Mouse (Mus musculus) olfactory bulb, adult 2 months (tissue): ENCODE results near the gene Dnajc1. TPM values are rescaled to one million over a fixed set of nuclear protein-coding genes. Genes with fewer than 3 reads are reported as not detected.

Experiments used
- H3K27ac ChIP-seq: fragments of 200-500 bp; 2 replicates; pipeline ENCODE4 v1.5.1; 2012; ENCODE audit warnings: low read depth, low read length; ENCODE audit not compliant: insufficient read depth
- H3K4me1 ChIP-seq: fragments of 200-500 bp; 2 replicates; pipeline ENCODE4 v1.6.1; 2012; ENCODE audit warnings: low read length; ENCODE audit not compliant: control insufficient read depth, insufficient read depth
- H3K4me3 ChIP-seq: fragments of 200-500 bp; 2 replicates; pipeline ENCODE4 v1.5.1; 2012; ENCODE audit warnings: mild to moderate bottlenecking, low read depth, low read length, moderate library complexity; ENCODE audit not compliant: insufficient read depth
- CTCF ChIP-seq: fragments of 200-500 bp; IDR thresholded peaks from 2 replicates; pipeline ENCODE4 v1.5.1; 2012; ENCODE audit warnings: low read depth, mild to moderate bottlenecking, low read length, moderate library complexity; ENCODE audit not compliant: insufficient read depth
- POLR2A ChIP-seq: fragments of 200-500 bp; IDR thresholded peaks from 2 replicates; pipeline ENCODE4 v1.6.1; 2012; ENCODE audit warnings: mild to moderate bottlenecking, low read depth, low read length, moderate library complexity; ENCODE audit not compliant: insufficient read depth
- WGBS: fragments of 180-500 bp; shearing (Covaris S2); methylation state at CpG from one replicate; pipeline ENCODE4 v1.1.7; 2018; 5-methylcytosine and 5-hydroxymethylcytosine counted together
- polyA plus RNA-seq: library from polyadenylated mRNA; stranded (reverse); fragments of >200 nt; gene quantifications from 2 replicates; pipeline ENCODE4 v1.2.4, GENCODE M21; 2012; ENCODE audit warnings: low replicate concordance; ENCODE audit not compliant: missing spikeins, insufficient read depth, insufficient read length

The Dnajc1 gene
- not detected in 2 replicates for polyA plus RNA-seq

DNA sequence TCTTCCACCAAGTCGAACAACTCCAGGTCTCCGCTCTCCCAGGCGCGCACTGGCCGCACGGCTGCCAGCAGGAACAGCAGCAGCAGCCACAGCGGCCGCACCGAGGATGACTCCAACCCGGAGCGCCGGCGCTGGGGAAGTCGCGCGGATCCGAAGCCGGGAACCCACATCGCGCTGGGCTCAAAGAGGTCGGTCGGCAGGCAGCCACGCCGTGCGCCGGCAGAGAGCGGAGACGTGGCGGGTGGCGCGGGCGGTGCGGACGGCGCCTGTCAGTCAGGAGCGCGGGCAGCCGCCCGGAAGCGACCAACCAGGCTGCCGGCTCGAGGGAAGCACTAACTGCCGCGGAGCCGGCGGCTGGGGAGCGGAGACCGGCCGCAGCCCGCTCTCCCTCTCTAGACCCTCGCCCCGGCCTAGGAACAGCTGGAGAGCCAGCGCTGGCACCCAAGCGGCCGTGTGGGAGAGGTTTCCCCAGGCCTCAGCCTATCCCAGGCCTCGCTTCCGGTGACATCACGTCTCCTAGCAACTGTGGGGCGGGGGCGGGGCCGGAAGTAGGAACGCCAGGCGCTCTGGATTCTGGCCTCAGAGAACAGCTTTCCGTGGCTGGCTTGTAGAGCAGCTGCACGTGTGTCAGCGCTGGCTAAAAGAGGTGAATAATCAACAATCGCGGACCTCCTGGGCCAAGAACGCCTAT lies at the start of gene Dnajc1:
TSS of gene Dnajc1 (minus strand) at position 500 of the 691 bp plus-strand sequence.
- TF ChIP-seq POLR2A (peak; percentile 89), CTCF (no peak)
- Histone ChIP-seq H3K4me3 (peak within 1 kb of the TSS; percentile 82), H3K27ac (peak within 1 kb of the TSS; percentile 91), H3K4me1 (no peaks in the 10 kb centered on the region)
- WGBS, result under 1% methylated on average over 68 of the region's 69 CpGs

DNA sequence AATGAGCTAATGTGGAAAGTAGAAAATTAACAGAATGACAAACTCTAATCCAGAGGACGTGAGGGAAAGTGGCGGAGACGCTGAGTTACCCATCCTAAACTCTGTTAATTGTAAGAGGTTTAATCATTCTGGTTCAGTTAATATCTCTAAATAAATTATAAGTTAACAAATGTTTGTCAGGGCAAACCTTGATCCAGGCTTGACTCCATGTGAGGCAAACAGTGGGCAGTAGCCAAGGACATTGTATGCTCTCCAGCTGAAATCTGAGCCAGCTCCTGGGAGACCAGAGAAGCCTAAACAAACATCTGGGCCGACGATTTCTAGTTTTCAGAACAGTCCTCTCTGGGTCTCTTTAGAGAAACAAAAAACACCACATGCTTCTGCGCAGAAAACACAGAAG lies 49.2 kb upstream of the Dnajc1 start:
- Histone ChIP-seq H3K4me3 (no peak overlapping the region), H3K4me1 (no peaks in the 10 kb centered on the region), H3K27ac (no peak overlapping the region)
- TF ChIP-seq POLR2A, result no peak
- TF ChIP-seq CTCF, result no peak
- WGBS, result 62% methylated on average over 6 of the region's 6 CpGs

DNA sequence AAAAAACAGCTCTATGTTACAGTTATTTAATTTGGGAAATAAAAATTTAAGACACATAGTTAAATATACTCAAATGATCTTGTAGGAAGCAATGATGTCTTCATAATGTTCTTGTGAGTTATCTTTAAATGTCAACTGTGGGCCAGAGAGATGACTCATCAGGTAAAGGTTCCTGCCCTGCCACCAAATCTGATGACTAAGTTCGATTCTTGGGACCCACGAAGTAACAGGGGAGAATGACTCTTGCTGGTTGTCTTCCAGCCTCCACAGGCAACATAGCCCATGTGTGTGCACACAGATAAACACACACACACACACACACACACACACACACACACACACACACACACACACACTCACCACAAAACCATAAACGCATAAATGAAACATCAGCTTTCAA lies 22.6 kb upstream of the Dnajc1 start:
- 90% methylated on average over 3 of the region's 3 CpGs for WGBS
- Histone ChIP-seq H3K4me3 (no peak overlapping the region), H3K27ac (no peak overlapping the region), H3K4me1 (no peaks in the 10 kb centered on the region)
- no peak for TF ChIP-seq CTCF
- no peak for TF ChIP-seq POLR2A

DNA sequence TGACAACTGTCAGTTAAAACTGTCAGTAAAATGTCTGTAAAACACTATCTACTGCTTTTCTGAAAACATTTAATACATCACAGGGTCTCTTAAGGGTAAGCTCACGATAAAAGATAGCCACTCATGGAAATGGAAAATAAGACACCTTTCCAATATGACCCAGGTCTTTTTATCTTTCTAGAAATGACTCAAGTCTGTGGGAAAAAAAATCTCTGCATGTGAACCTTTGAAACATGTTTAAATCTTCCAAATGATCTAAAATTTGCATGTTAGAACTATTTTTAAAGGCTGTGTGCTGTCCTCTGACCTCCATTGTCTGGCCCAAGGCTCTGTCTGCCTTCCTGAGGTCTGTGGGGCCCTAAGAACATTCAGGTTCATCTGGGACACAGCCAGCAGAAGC lies 11.0 kb upstream of the Dnajc1 start:
- TF ChIP-seq CTCF (no peak), POLR2A (no peak)
- H3K4me1 ChIP-seq, result no peaks in the 10 kb centered on the region
- H3K4me3 ChIP-seq, result no peak overlapping the region
- no peak overlapping the region for H3K27ac ChIP-seq
- 88% methylated on average over 1 of the region's 1 CpGs for WGBS

DNA sequence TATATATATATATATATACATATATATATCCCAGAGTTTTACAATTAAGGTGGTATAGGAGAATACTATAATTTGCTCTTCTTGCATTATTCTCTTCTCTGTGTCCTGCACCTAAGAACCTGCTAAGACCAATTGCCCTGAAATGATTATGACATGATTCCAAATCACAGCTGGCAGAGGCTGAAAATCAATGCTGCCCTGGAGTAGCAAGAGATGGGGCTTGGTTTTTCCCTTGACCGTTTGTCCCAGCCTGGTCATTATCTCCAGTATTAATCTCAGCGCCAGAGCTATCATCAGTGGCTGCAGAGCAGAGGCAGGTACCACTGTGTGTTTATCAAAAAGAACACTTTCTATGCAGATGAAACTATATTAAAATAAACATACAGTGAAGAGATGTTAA lies 9.1 kb upstream of the Dnajc1 start:
- no peak for TF ChIP-seq POLR2A
- TF ChIP-seq CTCF, result no peak
- WGBS, result 87% methylated on average over 2 of the region's 2 CpGs

DNA sequence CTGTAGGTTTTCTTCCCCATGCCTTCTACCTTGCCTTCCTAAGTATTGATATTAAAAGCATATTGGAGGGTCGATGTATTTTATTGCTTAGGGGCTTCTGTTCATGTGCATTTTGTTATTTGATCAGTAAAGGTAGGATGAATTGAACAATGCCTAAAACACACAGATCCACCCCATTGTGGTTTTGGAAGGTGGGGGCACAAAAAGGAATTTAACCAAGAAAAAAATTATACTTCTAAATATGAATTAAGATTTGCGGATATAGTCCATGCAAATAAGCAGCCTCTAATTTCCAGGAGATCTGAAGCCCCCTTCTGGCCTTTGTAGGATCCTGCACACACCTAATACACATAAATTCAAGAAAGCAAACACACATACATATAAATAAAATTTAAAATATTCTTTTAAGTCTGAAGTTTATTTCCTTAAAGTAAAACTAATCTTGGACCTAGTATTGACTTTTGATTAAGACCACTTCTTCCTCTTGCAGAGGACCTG lies 441 bp upstream of the Dnajc1 start:
- no peaks in the 10 kb centered on the region for H3K4me1 ChIP-seq
- 46% methylated on average over 2 of the region's 2 CpGs for WGBS
- TF ChIP-seq CTCF (no peak), POLR2A (no peak)
- H3K27ac ChIP-seq, result 0 out of 2 replicates have a peak overlapping the region, but pooled peaks have one; percentile 62
- peak overlapping the region; percentile 82 for H3K4me3 ChIP-seq

More for the DNA sequence above, 9.1 kb upstream of the Dnajc1 start:
- no peak overlapping the region for H3K4me3 ChIP-seq
- H3K27ac ChIP-seq, result no peak overlapping the region
- H3K4me1 ChIP-seq, result no peaks in the 10 kb centered on the region

DNA sequence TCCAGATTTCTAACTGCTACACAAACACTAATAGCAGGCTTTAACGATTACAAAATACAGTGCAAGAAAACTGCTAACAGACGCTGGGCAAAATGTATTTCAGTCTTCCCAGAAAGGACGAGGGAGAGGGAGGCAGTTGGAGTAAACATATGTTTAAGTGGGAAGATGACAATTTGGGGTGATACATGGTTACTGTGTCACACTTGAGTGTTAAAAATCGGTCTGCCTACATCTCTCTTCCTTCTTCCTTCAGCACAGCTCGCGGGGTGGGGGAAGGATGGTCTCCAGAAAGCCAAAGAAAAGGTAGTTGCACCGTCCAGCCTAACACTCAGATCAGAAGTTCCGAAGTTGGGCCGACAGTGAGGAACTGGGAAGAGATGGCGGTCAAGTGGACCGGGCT lies 769 bp downstream of the Dnajc1 start:
- 0% methylated on average over 11 of the region's 11 CpGs for WGBS
- Histone ChIP-seq H3K4me1 (no peaks in the 10 kb centered on the region), H3K4me3 (peak overlapping the region; percentile 82), H3K27ac (peak overlapping the region; percentile 91)
- TF ChIP-seq POLR2A (no peak), CTCF (no peak)

DNA sequence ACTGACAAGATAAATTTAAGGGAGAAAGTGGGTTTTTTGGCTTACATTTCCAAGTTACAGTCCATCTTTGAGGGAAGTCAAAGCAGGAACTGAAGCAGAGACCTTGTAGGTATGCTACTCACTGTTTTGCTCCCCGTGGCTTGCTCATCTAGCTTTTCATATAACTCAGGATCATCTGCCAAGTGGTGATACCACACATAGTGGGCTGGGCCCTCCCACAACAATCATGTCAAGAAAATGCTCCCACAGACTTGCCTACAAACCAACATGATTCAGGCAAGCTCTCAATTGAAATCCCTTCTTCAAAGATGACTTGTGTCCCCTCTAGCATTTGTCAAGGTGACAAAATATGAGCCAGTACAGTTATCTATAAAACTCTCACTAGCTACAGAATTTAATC lies 3.0 kb downstream of the Dnajc1 start:
- WGBS, result 74% methylated on average over 1 of the region's 1 CpGs
- H3K27ac ChIP-seq, result no peak overlapping the region
- TF ChIP-seq CTCF (no peak), POLR2A (no peak)
- no peak overlapping the region for H3K4me3 ChIP-seq
- no peaks in the 10 kb centered on the region for H3K4me1 ChIP-seq

DNA sequence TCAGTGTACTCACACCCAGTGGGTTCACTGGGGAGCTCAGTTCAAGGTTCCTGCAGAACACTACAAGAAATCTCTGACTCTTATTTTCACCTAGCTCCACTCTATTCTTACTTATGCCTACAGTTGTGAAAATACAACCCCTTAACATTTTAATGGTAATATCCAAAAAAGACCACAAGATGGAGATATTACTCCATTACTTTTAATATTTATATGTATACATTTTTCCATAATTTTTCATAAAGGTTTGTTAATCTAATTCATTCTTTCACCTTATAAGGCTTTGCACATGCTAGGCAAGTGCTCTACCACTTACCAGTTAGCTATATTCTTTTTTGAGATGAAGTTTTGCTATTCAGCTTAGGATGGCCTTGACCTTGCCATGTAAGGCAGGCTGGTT lies 11.0 kb downstream of the Dnajc1 start:
- H3K4me1 ChIP-seq, result no peaks in the 10 kb centered on the region
- H3K27ac ChIP-seq, result no peak overlapping the region
- TF ChIP-seq POLR2A (no peak), CTCF (no peak)
- H3K4me3 ChIP-seq, result no peak overlapping the region
